Mouse (Mus musculus) heart, embryonic 14.5 days (tissue): ENCODE data around the gene Samd9l. TPM values are rescaled to one million over a fixed set of nuclear protein-coding genes. Genes with fewer than 3 reads are reported as not detected.
"Not testable (repeated sequence)": the region's sequence is repeated elsewhere in the genome, so short reads cannot be mapped to it uniquely, and the experiment has no call there.

Experiments
- ATAC-seq: fragments of 200-750 bp; cut with Nextera tagmentation; 2 replicates; pipeline ENCODE4 v1.8.0; 2017; ENCODE audit warnings: low read depth, moderate TSS enrichment; ENCODE audit not compliant: insufficient number of reproducible peaks, insufficient read depth, low FRiP score
- H3K27ac ChIP-seq, 2 experiments: fragments of 200-500 bp in 1 of 2; fragments of 300-500 bp in 1 of 2; sonication (generic) in 1 of 2; replicated peaks in 1 of 2; 2 replicates each; pipeline ENCODE4 v1.5.1; 2012 to 2014; ENCODE audit warnings: low read depth in 2 of 2, low read length in 2 of 2, control low read depth in 1 of 2, mild to moderate bottlenecking in 1 of 2, mixed read lengths in 1 of 2; ENCODE audit not compliant: control insufficient read depth in 1 of 2, insufficient read depth in 1 of 2
- H3K27me3 ChIP-seq: fragments of 300-500 bp; sonication (generic); 2 replicates; pipeline ENCODE4 v1.6.1; 2014; ENCODE audit warnings: mild to moderate bottlenecking, low read length, control low read depth; ENCODE audit not compliant: control insufficient read depth, insufficient read depth
- H3K36me3 ChIP-seq: fragments of 300-500 bp; sonication (generic); 2 replicates; pipeline ENCODE4 v1.6.1; 2014; ENCODE audit warnings: mild to moderate bottlenecking, control low read depth, low read length, mixed read lengths; ENCODE audit not compliant: control insufficient read depth, insufficient read depth
- H3K4me1 ChIP-seq, 2 experiments: fragments of 200-500 bp in 1 of 2; fragments of 300-500 bp in 1 of 2; sonication (generic) in 1 of 2; 2 replicates each; pipeline ENCODE4 v1.6.1; 2012 to 2014; ENCODE audit warnings: low read length in 2 of 2, control low read depth in 1 of 2, mixed read lengths in 1 of 2; ENCODE audit not compliant: control insufficient read depth in 2 of 2, insufficient read depth in 2 of 2
- H3K4me2 ChIP-seq: fragments of 300-500 bp; sonication (generic); 2 replicates; pipeline ENCODE4 v1.6.1; 2014; ENCODE audit warnings: mild to moderate bottlenecking, low read length
- H3K4me3 ChIP-seq, 2 experiments: fragments of 200-500 bp in 1 of 2; fragments of 300-500 bp in 1 of 2; sonication (generic) in 1 of 2; 2 replicates each; pipeline ENCODE4 v1.5.1; 2012 to 2014; ENCODE audit warnings: low read length in 2 of 2, mild to moderate bottlenecking in 2 of 2, control low read depth in 1 of 2, low read depth in 1 of 2, moderate library complexity in 1 of 2; ENCODE audit not compliant: control insufficient read depth in 1 of 2, insufficient read depth in 1 of 2
- H3K9ac ChIP-seq: fragments of 300-500 bp; sonication (generic); 2 replicates; pipeline ENCODE4 v1.6.1; 2014; ENCODE audit warnings: mild to moderate bottlenecking, low read length
- H3K9me3 ChIP-seq: fragments of 300-500 bp; sonication (generic); 2 replicates; pipeline ENCODE4 v1.6.1; 2016; ENCODE audit warnings: low read length, control low read depth; ENCODE audit not compliant: control insufficient read depth
- WGBS: fragments of 180-500 bp; shearing (Covaris S2); extraction: QIAGEN DNeasy Blood & Tissue Kit; methylation state at CpG from one replicate; pipeline ENCODE4 v1.1.7; 2014; 5-methylcytosine and 5-hydroxymethylcytosine counted together
- polyA plus RNA-seq: library from polyadenylated mRNA; unstranded; fragments of >200 nt; fragmentation: Nextera tagmentation; extraction: Ambion mirVana; gene quantifications from 2 replicates; pipeline ENCODE4 v1.2.1, GENCODE M21; 2014

Samd9l gene
- polyA plus RNA-seq, 1 experiment from 2014 or later, result 2.8 TPM

DNA sequence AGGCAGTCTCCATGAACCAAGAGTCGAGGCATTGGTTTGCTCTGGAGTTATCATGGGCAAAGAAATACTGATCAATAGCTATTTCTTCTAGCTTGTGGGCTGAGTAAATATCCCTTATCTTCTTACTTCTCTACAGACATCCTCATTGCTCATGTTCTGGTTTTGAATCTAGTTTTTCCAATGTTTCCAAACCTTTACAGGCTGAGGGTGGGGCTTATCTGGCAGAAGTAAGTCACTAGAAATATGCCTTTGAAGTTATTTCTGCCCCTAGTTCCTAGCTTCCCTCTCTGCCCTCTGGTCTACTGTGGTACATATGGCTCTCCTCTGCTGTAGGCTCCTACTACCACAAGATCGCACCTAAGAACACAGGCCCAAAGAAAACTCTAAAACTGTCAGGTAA lies 20.2 kb downstream of the Samd9l start:
- no peaks in the 10 kb centered on the region for H3K36me3 ChIP-seq
- no peaks in the 10 kb centered on the region for H3K27me3 ChIP-seq
- ATAC-seq, result no peak
- 78% methylated on average over 2 of the region's 2 CpGs for WGBS
- no peaks in the 10 kb centered on the region for H3K9me3 ChIP-seq
- no peak overlapping the region for H3K4me2 ChIP-seq
- H3K9ac ChIP-seq, result no peak overlapping the region
- no peak overlapping the region for H3K4me3 ChIP-seq
- no peak overlapping the region for H3K27ac ChIP-seq
- no peaks in the 10 kb centered on the region for H3K4me1 ChIP-seq

DNA sequence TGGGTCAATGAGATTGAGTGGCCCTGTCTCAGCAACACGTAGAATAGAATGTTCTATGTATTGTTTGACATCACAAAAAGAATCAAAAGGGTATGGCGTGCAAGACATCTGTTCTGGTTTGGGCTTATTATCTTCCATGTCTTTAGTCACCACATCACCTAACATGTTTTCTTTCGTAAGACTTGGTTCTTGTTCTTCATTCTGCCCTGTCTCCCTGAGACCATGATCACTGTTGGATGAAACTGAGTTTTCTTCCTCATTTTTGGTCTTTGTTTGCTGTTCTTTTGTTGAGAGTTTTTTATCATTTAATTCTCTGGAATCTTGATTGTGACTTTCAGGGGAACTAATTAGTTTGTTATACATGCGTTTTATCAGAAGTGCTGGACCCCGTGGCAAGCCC lies 22.7 kb downstream of the Samd9l start:
- Histone ChIP-seq H3K36me3 (no peaks in the 10 kb centered on the region), H3K27ac (no peak overlapping the region), H3K4me3 (no peak overlapping the region), H3K9ac (no peak overlapping the region), H3K4me1 (no peaks in the 10 kb centered on the region), H3K27me3 (no peaks in the 10 kb centered on the region), H3K4me2 (no peak overlapping the region), H3K9me3 (no peaks in the 10 kb centered on the region)
- no peak for ATAC-seq
- 73% methylated on average over 5 of the region's 5 CpGs for WGBS

DNA sequence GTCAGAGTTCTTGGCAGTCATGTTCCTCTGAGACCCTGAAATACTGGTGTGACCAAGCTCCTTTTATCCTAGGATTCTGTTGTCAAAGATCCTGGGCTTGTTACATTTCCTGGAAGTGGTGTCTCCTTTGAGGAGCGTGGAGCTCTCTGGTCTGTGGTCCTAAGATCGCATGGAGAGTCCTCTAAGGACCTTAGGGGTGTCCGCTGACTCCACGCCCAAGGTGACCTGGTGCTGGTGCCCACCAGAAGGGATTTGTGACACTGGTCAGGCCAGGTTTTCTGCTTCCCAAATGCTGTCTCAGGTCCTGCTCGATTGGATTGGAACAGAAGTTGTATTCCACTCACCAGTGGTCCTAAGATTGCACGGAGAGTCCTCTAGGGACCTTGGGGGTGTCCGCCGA lies 29.8 kb downstream of the Samd9l start:
- H3K4me1 ChIP-seq, result no peaks in the 10 kb centered on the region

DNA sequence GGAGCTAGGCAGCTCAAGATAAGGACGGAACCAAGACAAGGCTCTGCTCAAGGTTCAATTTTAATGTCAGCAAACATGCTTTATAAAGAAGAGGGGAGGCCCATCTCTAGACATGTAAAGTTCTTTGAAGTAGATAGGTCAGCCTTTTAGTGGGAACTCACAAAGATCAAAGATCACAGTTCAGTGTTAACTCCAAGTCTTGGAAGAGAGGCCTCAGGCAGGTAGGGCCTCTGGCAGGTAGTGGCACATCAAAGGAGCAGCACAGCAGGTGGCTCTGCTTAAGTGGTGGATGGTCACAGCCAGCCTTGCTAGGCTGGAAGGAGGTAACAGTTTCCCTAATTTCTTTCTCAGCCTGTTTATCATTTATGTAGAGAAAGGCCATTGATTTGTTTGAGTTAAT lies 33.8 kb downstream of the Samd9l start:
- 54% methylated on average over 1 of the region's 1 CpGs for whole genome bisulfite sequencing
- H3K27ac ChIP-seq, result not testable (repeated sequence)

More for the DNA sequence above, 29.8 kb downstream of the Samd9l start:
- no peak overlapping the region for H3K9ac ChIP-seq
- no peak overlapping the region for H3K4me2 ChIP-seq
- no peaks in the 10 kb centered on the region for H3K27me3 ChIP-seq
- no peak overlapping the region for H3K4me3 ChIP-seq
- H3K9me3 ChIP-seq, result no peaks in the 10 kb centered on the region
- WGBS, result 78% methylated on average over 8 of the region's 8 CpGs
- H3K36me3 ChIP-seq, result no peaks in the 10 kb centered on the region
- no peak for ATAC-seq
- H3K27ac ChIP-seq, result no peak overlapping the region

DNA sequence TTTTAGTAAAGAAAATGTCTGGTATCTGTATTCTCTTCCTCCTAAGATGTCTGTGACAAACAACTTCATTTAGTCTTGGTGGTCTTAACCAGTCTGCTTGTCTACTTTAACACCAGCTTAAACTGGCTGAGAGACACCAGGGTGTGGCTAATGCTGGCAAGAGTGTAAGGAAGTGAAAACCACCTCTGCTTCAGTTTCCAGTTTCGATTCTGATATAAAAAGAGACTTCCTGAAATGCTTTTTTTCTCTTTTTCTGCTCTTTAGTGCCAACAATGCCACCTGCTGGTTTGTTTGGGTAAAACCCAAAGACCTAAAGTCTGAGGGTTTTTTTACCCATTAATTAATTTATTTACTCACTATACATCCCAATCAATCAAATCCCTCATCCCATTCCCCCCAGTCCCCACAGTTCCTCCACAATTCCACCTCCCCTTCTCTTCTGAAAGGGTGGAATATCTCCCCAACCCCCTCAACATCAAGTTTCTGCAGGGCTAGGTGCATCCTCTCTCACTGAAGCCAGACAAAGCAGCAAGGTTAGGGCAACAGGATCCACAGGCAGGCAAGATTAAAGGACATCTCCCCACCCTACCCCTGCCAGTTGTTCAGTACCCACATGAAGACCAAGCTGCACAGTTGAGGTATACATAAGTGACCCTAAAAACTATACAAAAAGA lies 53.3 kb downstream of the Samd9l start:
- H3K9me3 ChIP-seq, ATAC-seq, H3K4me2 ChIP-seq, H3K27me3 ChIP-seq, H3K4me1 ChIP-seq, H3K9ac ChIP-seq, H3K4me3 ChIP-seq, H3K36me3 ChIP-seq, H3K27ac ChIP-seq: not testable (repeated sequence)
- 22% methylated on average over 1 of the region's 1 CpGs for WGBS

More for the DNA sequence above, 33.8 kb downstream of the Samd9l start:
- ATAC-seq, H3K27me3 ChIP-seq, H3K4me3 ChIP-seq, H3K4me2 ChIP-seq, H3K36me3 ChIP-seq, H3K4me1 ChIP-seq, H3K9ac ChIP-seq, H3K9me3 ChIP-seq: not testable (repeated sequence)

DNA sequence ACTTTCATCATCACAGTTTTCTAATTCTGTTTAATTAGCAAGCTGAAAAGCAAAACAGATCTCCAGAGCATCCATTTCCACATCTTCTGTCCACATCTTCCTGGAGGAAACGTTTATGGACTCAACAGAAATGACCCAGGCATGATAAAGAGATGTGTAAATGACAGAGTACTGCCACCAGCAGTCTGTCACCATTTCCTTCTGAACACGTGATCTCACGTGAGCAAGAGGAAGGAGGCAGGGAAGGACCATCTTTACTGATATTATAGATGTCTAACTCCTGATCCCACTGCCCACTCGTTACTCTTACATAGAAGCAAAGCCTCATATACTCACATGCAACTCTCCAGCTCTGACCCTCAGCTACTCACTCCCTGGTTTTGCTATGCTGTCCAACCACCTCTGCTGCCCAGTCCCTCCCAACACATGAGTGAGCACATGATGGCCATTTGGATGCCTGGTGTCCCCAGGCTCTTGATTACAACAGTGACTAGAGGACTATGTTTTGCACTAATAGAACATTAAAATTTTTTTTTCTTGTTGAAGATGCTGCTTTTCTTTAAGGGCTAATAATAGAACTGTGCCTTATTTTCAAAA lies 54.2 kb downstream of the Samd9l start:
- H3K27me3 ChIP-seq, ATAC-seq, H3K4me2 ChIP-seq, H3K9me3 ChIP-seq, H3K36me3 ChIP-seq, H3K27ac ChIP-seq, H3K9ac ChIP-seq, H3K4me3 ChIP-seq, H3K4me1 ChIP-seq: not testable (repeated sequence)
- 54% methylated on average over 3 of the region's 4 CpGs for WGBS

DNA sequence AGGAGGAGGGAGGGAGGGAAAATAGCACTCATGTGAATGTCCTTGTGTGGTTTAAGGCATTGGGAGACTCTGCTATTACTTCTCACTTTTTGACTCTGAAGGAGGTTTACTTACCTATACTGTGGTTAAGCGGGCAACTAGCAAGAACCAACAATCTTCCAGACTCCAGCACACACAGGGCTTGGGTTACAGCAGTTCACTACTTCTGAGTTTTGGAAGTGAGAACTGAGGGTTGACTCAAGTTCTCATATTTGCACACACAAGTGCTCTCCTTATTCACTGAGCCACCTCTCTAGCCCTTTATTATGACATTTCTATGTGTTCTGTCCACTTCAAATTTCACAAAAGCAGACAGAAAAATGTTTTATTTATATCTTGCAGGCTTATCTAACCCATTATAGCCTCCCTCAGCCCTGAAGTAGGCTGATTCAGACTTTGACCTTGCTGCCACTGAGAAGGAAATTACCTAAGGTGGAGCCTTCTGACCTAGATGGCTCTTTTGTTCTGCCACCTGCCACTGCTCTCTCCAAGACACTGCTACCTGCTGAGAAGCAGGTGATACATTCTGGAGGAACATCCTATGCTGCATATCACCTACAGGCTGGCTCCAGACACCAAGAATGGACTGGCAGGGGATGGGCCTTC lies 55.6 kb downstream of the Samd9l start:
- not testable (repeated sequence) for H3K4me2 ChIP-seq

More for the DNA sequence above, 55.6 kb downstream of the Samd9l start:
- 59% methylated on average over 1 of the region's 1 CpGs for WGBS
- H3K27me3 ChIP-seq, H3K9me3 ChIP-seq, H3K27ac ChIP-seq, H3K4me1 ChIP-seq, H3K36me3 ChIP-seq, H3K9ac ChIP-seq, H3K4me3 ChIP-seq, ATAC-seq: not testable (repeated sequence)
